Mouse (Mus musculus): ENCODE measurements around the gene Mfsd4b2.
"Not testable (repeated sequence)": the region's sequence is repeated elsewhere in the genome, so short reads cannot be mapped to it uniquely, and the experiment has no call there.

Gene Mfsd4b2

GRCm38 (mm10) chr10:39926616-39927139 lies at the start of gene Mfsd4b2:
Mfsd4b2 (minus strand) TSS chr10:39926923.
- no peak for DNase-seq

GRCm38 (mm10) chr10:39975771-39976170 lies 49.0 kb upstream of the Mfsd4b2 start:
- no peak for DNase-seq

GRCm38 (mm10) chr10:39974982-39975381 lies 48.3 kb upstream of the Mfsd4b2 start:
- no peak for DNase-seq

GRCm38 (mm10) chr10:39967512-39967911 lies 40.8 kb upstream of the Mfsd4b2 start:
- DNase-seq = no peak

- DNase-seq = no peak
Observed at GRCm38 (mm10) chr10:39961906-39962305, 35.2 kb upstream of the Mfsd4b2 start.

- no peak for DNase-seq
Observed at GRCm38 (mm10) chr10:39960441-39960822, 33.7 kb upstream of the Mfsd4b2 start.

- DNase-seq = peak; percentile 96
Observed at GRCm38 (mm10) chr10:39959761-39960440, 33.2 kb upstream of the Mfsd4b2 start, which contains the start of gene Mfsd4b3. Mfsd4b3 (minus strand) TSS chr10:39960153.

GRCm38 (mm10) chr10:39958266-39958665 lies 31.5 kb upstream of the Mfsd4b2 start:
- DNase-seq = no peak

- DNase-seq = no peak
Observed at GRCm38 (mm10) chr10:39956340-39956878, 29.7 kb upstream of the Mfsd4b2 start.

GRCm38 (mm10) chr10:39955163-39955562 lies 28.4 kb upstream of the Mfsd4b2 start:
- DNase-seq = no peak

GRCm38 (mm10) chr10:39949377-39949954 lies 22.7 kb upstream of the Mfsd4b2 start:
- DNase-seq = no peak

- DNase-seq = not testable (repeated sequence)
Observed at GRCm38 (mm10) chr10:39947195-39947594, 20.5 kb upstream of the Mfsd4b2 start.

- DNase-seq = no peak
Observed at GRCm38 (mm10) chr10:39936553-39936952, 9.8 kb upstream of the Mfsd4b2 start.

- not testable (repeated sequence) for DNase-seq
Observed at GRCm38 (mm10) chr10:39924556-39924955, 2.2 kb downstream of the Mfsd4b2 start.

GRCm38 (mm10) chr10:39912616-39913015 lies 14.1 kb downstream of the Mfsd4b2 start:
- DNase-seq = no peak

GRCm38 (mm10) chr10:39908768-39909441 lies 17.8 kb downstream of the Mfsd4b2 start:
- no peak for DNase-seq

- DNase-seq = no peak
Observed at GRCm38 (mm10) chr10:39906799-39907658, 19.7 kb downstream of the Mfsd4b2 start.

- DNase-seq = no peak
Observed at GRCm38 (mm10) chr10:39904191-39904590, 22.5 kb downstream of the Mfsd4b2 start.

- peak; percentile 88 for DNase-seq
Observed at GRCm38 (mm10) chr10:39898874-39899371, 27.8 kb downstream of the Mfsd4b2 start, which contains the start of gene Mfsd4b4. Mfsd4b4 (minus strand) TSS chr10:39899238.

- DNase-seq = no peak
Observed at GRCm38 (mm10) chr10:39896503-39896902, 30.2 kb downstream of the Mfsd4b2 start.

GRCm38 (mm10) chr10:39893702-39894697 lies 32.7 kb downstream of the Mfsd4b2 start:
- DNase-seq = no peak

Measured in layer of hippocampus, adult 9-11 months (tissue).